Mouse (Mus musculus): Measurements from ENCODE around the gene Omt2a. TPM values are rescaled to one million over a fixed set of nuclear protein-coding genes. Genes with fewer than 3 reads are reported as not detected.

Gene Omt2a
- polyA plus RNA-seq, 1 experiment: not detected

Other genes with a start within 250 kb of the Omt2a start
- 207 and 224 TPM in 2 replicates for gene Fbxo9, start 205.7 kb downstream of the Omt2a start, polyA plus RNA-seq (2012; rRNA removed)
- 15.1 and 16.9 TPM in 2 replicates for gene Ick, start 205.6 kb downstream of the Omt2a start, polyA plus RNA-seq (2012; rRNA removed)
- 107 and 113 TPM in 2 replicates for gene Gsta4, start 132.0 kb downstream of the Omt2a start, polyA plus RNA-seq (2012; rRNA removed)
- not detected in 2 replicates for gene Gsta1, start 84.1 kb downstream of the Omt2a start, polyA plus RNA-seq (2012; rRNA removed)
- gene Gm3776, start 57.7 kb downstream of the Omt2a start, polyA plus RNA-seq (2012; rRNA removed): not detected in 2 replicates
- gene Gm10639, start 24.9 kb downstream of the Omt2a start, polyA plus RNA-seq (2012; rRNA removed): not detected in 2 replicates
- gene Omt2b, start 12.8 kb upstream of the Omt2a start, polyA plus RNA-seq (2012; rRNA removed): not detected in 2 replicates
- not detected in 2 replicates for gene Gsta2, start 41.0 kb upstream of the Omt2a start, polyA plus RNA-seq (2012; rRNA removed)
- gene Dppa5a, start 53.4 kb upstream of the Omt2a start, polyA plus RNA-seq (2012; rRNA removed): 0.41 TPM in 2 replicates
- gene Ooep, start 63.9 kb upstream of the Omt2a start, polyA plus RNA-seq (2012; rRNA removed): 0.23 and 0.24 TPM in 2 replicates
- 0.05 and 0.08 TPM in 2 replicates for gene Ddx43, start 81.0 kb upstream of the Omt2a start, polyA plus RNA-seq (2012; rRNA removed)
- 0.33 and 0.40 TPM in 2 replicates for gene Cgas, start 128.4 kb upstream of the Omt2a start, polyA plus RNA-seq (2012; rRNA removed)
- gene Mto1, start 133.4 kb upstream of the Omt2a start, polyA plus RNA-seq (2012; rRNA removed): 31.6 TPM in 2 replicates
- 0.34 and 0.40 TPM in 2 replicates for gene Gm17324, start 134.0 kb upstream of the Omt2a start, polyA plus RNA-seq (2012; rRNA removed)
- 2,299 and 2,427 TPM in 2 replicates for gene Eef1a1, start 174.4 kb upstream of the Omt2a start, polyA plus RNA-seq (2012; rRNA removed)